Mouse (Mus musculus) G1E (cell line): ENCODE measurements at regions not wholly inside any gene's neighbourhood (a gene's known extent, or its start where the extent isn't known, plus 50 kb on each side); places are given as distances from the start of the nearest gene placed in this dataset.

Source experiments
- CTCF ChIP-seq: IDR thresholded peaks from 2 replicates; pipeline ENCODE4 v1.5.1; 2012; ENCODE audit warnings: low read depth, low read length, inconsistent platforms, mixed read lengths
- GATA1 ChIP-seq: IDR thresholded peaks from 2 replicates; pipeline ENCODE4 v1.6.1; 2012; ENCODE audit warnings: borderline replicate concordance, low read length, inconsistent platforms, mixed read lengths
- GATA2 ChIP-seq: IDR thresholded peaks from 2 replicates; pipeline ENCODE4 v1.6.1; 2012; ENCODE audit warnings: low read depth, low read length, inconsistent platforms, borderline replicate concordance
- POLR2AphosphoS5 ChIP-seq: IDR thresholded peaks from 2 replicates; pipeline ENCODE4 v1.6.1; 2012; ENCODE audit warnings: low read depth, low read length, inconsistent platforms; ENCODE audit not compliant: insufficient replicate concordance
- TAL1 ChIP-seq: conservative IDR thresholded peaks from 2 replicates; pipeline ENCODE4 v1.6.1; 2012; ENCODE audit warnings: low read depth, low read length, inconsistent platforms, mixed read lengths

GRCm38 (mm10) chr5:146683554-146683953, 98.5 kb upstream of the Gpr12 start:
- no peak for TF ChIP-seq GATA1
- no peak for TF ChIP-seq CTCF
- TF ChIP-seq POLR2AphosphoS5: no peak
- no peak for TF ChIP-seq TAL1
- TF ChIP-seq GATA2: no peak
